Mouse (Mus musculus) left cerebral cortex, postnatal 14 days (tissue): Measurements from ENCODE around the gene Ly6g6c. TPM values are rescaled to one million over a fixed set of nuclear protein-coding genes. Genes with fewer than 3 reads are reported as not detected.
A peak's percentile ranks its signal among the peaks of the same experiment; 100 is the strongest.

Source experiments
- DNase-seq, 2 experiments: peaks; one replicate each; pipeline ENCODE4 v3.0.0; 2021 to 2022; ENCODE audit warnings: low spot score in 2 of 2, mixed read lengths in 1 of 2
- intact Hi-C: fragments of 180-260 bp; cut with DNase I; formaldehyde crosslinking; loops from one replicate; pipeline ENCODE4 v1.15.1; 2025
- long read RNA-seq, 2 experiments: library from polyadenylated mRNA; stranded (forward); transcript quantifications; one replicate each; pipeline ENCODE4 v2.0.0; 2021
- total RNA-seq, 2 experiments: library from RNA; stranded (reverse); gene quantifications; 2 replicates each; pipeline ENCODE4 v1.2.3; 2021

Gene Ly6g6c
- not detected for total RNA-seq
- long read RNA-seq, experiment 1, result 0 reads
- long read RNA-seq, experiment 2, result 0 reads

DNA sequence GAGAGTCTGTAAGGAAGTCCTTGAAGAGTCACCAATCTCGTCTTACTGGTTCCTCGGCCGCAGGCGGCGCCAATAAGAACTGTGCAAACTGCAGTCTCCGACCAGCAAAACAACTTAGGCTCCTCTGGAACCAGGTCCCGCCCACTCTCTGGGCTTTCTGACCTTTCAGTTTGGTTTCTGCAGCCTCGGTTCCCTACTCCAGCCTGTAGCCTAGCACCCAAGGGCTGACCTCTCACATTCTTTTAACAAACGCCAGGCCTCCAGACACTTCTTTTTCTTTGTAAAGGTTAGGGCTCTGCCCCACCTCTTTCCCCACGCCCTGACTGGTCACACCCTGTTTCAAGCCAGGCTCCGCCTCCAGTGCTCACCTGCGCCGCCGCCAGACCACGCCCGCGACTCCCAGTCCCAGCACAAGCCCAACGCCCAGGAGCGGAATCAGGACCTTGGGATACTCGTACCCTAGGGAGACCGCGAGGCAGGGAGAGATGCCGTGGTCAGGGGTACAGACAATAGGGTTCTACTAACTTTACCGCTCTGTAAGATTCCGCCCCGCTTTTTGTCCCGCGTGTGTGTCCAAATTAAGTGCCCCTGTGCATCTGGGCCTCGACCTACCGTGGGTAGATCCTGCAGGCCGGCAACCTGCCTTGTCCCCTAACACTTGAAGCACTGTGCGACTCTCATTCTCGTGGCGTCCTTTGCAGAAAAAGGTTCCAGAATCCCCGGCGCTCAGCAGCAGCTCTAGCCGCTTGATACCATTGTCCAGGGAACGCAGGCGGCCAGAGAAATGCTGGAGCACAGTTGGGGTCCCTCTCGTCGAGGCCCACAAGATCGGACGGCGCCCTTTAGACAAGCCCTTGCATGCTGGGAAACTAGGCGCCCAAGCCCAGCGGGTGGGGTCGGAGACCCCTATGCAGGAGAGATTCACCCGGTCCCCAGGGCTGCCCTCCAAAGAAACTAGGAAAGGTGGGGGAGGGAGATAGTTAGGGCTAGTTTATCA, at the start of gene Ly6g6c:
Gene Ly6g6c (plus strand): TSS at position 438 of the 997 bp plus-strand sequence.
- intact Hi-C loops, result no loop called here

GRCm38 (mm10) chr17:35016376-35016775, 48.8 kb upstream of the Ly6g6c start, which contains the start of gene Vwa7:
Vwa7 (plus strand) TSS chr17:35016579.
- intact Hi-C loops, result no loop called here
- DNase-seq, result no peak

More for the DNA sequence above, at the start of gene Ly6g6c:
- no peak for DNase-seq

GRCm38 (mm10) chr17:35016791-35017705, 48.1 kb upstream of the Ly6g6c start:
- intact Hi-C loops, result no loop called here

GRCm38 (mm10) chr17:35017706-35018030, 47.5 kb upstream of the Ly6g6c start:
- no peak for DNase-seq
- intact Hi-C loops, result no loop called here

More at GRCm38 (mm10) chr17:35016791-35017705, 48.1 kb upstream of the Ly6g6c start:
- no peak for DNase-seq

- DNase-seq, result no peak
- intact Hi-C loops, result no loop called here
Observed at GRCm38 (mm10) chr17:35018171-35018570, 47.0 kb upstream of the Ly6g6c start.

DNA sequence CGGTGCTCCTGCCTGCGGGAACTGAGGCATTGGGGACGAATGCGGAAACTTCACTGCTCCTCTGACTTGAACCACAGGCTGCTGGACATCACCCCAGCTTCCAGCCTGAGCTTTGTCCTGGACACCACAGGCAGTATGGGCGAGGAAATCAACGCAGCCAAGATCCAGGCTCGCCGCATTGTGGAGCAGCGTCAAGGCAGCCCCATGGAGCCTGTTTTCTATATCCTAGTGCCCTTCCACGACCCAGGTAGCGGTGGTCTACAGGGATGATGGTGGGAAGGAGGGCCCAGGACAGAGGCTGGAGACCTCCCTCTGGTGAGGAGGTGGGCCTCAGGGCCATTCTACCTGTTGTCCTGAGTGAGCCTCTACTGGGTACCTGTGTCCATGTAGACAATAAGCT, 45.3 kb upstream of the Ly6g6c start:
- intact Hi-C loops, result loop anchor here (2.0 kb wide), 1 partner anchor 87 kb away; no protein-coding TSS in a partner anchor
- DNase-seq, result no peak

DNA sequence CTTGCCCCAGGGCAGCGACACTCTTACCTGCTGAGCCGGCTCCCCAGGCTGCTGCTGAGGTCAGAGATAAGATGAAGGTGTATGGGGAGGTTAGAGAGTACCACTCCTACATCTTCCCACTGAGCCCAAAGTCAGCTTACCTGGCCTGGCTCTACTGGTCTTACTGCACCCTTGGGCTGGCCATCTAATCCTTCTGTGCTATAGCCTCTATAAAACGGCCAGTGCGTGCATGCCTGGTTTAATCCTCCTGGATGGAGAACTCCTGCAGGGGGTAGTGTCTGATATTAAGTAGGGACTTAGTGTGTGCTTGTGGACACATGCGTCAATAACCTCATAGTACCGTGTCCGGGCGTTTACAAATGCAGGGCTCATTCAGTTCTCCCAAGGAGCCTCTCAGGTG, 44.6 kb upstream of the Ly6g6c start:
- intact Hi-C loops, result loop anchor here (2.0 kb wide), 1 partner anchor 86 kb away; no protein-coding TSS in a partner anchor
- no peak for DNase-seq

GRCm38 (mm10) chr17:35021163-35021808, 43.9 kb upstream of the Ly6g6c start:
- DNase-seq, result peak; percentile 88 to 89
- intact Hi-C loops, result loop anchor here (1.0 to 2.0 kb wide), 2 partner anchors 38 to 86 kb away; partner anchors contain the start of gene Ddah2

DNA sequence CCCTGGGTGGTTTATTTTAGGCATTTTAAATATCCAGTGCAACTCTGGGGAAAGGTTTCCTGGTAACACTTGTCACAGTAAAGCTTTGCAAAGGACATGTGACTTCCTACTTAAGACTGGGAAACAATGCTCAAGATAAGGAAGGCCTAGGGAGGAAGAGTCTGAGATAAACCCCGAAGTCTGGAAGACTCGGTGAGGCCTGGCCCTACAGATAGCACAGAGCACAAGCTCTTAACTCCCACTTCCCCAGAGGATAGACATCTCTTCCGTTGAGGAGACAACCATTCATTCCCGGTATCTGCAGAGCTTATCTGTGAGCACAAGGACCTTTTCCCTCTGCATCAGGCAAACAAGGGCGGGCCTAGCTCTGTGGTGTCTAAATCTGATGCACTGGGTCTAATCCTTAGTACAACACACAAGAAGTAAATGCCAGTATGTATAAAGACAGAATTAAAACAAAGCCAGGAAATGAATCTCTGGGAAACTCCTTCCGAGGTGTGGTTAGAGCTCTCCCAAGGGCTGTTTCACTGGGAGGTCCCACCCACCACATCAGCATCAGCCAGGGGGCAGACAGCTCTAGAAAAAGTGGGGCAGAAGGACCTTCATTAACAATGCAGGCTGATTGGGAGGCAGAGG, 43.2 kb upstream of the Ly6g6c start:
- DNase-seq, result no peak
- intact Hi-C loops, result loop anchor here (1.0 to 2.0 kb wide), 2 partner anchors 37 to 85 kb away; partner anchors contain the start of gene Ddah2

GRCm38 (mm10) chr17:35022541-35023060, 42.6 kb upstream of the Ly6g6c start:
- intact Hi-C loops, result no loop called here
- no peak for DNase-seq

- DNase-seq, result no peak
- intact Hi-C loops, result no loop called here
Observed at GRCm38 (mm10) chr17:35023221-35023620, 42.0 kb upstream of the Ly6g6c start.

- DNase-seq, result no peak
- intact Hi-C loops, result no loop called here
Observed at GRCm38 (mm10) chr17:35023756-35024155, 41.4 kb upstream of the Ly6g6c start.

GRCm38 (mm10) chr17:35024261-35024660, 40.9 kb upstream of the Ly6g6c start:
- no peak for DNase-seq
- intact Hi-C loops, result no loop called here

GRCm38 (mm10) chr17:35024691-35025488, 40.3 kb upstream of the Ly6g6c start:
- DNase-seq, result no peak
- intact Hi-C loops, result no loop called here

DNA sequence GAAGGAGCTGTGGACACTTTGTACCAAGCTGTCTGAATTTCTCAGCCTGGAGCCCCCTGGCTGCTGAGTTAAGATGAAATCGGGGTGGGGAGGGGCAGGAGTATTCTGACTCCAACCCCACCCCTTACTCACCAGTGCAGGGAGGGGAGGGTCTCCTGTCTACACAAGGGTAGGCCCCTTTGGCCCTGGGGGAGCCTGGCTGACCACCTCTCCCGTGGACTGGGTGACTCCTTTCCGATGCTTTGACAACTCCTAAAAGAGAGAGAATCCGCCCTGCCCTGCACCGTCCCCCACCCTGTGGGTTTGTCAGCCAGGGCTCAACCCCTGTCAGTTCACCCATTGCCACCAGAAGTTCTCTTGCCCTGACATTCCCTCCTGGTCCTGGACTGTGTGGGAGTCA, 39.0 kb upstream of the Ly6g6c start:
- intact Hi-C loops, result no loop called here

GRCm38 (mm10) chr17:35027277-35028068, 37.7 kb upstream of the Ly6g6c start, which contains the start of gene Sapcd1:
Sapcd1 (minus strand) TSS chr17:35028016.
- peak; percentile 41 to 60 for DNase-seq

More for the DNA sequence above, 39.0 kb upstream of the Ly6g6c start:
- no peak for DNase-seq

GRCm38 (mm10) chr17:35028315-35028714, 36.9 kb upstream of the Ly6g6c start:
- intact Hi-C loops, result no loop called here
- DNase-seq, result no peak

More at GRCm38 (mm10) chr17:35027277-35028068, 37.7 kb upstream of the Ly6g6c start, which contains the start of gene Sapcd1:
- intact Hi-C loops, result no loop called here
